Mouse (Mus musculus) frontal cortex, postnatal 25 days (tissue): ENCODE measurements around the gene Gm4767.
"Not testable (repeated sequence)": the region's sequence is repeated elsewhere in the genome, so short reads cannot be mapped to it uniquely, and the experiment has no call there.

Experiments used
- DNase-seq, 2 experiments: peaks; one replicate each; pipeline ENCODE4 v3.0.0; 2022; ENCODE audit warnings: low spot score in 2 of 2

Gene Gm4767

GRCm38 (mm10) chr10:81811899-81812298, at the start of gene Gm4767:
Gm4767 (plus strand) TSS chr10:81812186.
- DNase-seq: not testable (repeated sequence)

- DNase-seq: not testable (repeated sequence)
These were observed 41.2 kb upstream of the Gm4767 start, which contains the start of gene Gm3055 for GRCm38 (mm10) chr10:81770506-81771403. Gm3055 (minus strand) TSS chr10:81771161.

GRCm38 (mm10) chr10:81771404-81771777, 40.6 kb upstream of the Gm4767 start:
- not testable (repeated sequence) for DNase-seq

- not testable (repeated sequence) for DNase-seq
These were observed 34.2 kb downstream of the Gm4767 start for GRCm38 (mm10) chr10:81846219-81846618.

- DNase-seq: peak; percentile 1 to 3
These were observed 51.7 kb downstream of the Gm4767 start, which contains the start of gene Gm32687 for GRCm38 (mm10) chr10:81863409-81864407. Gm32687 (plus strand) TSS chr10:81863934.
